Mouse (Mus musculus) stomach, postnatal 0 days (tissue): Measurements from ENCODE around the gene Gm16253. TPM values are rescaled to one million over a fixed set of nuclear protein-coding genes. Genes with fewer than 3 reads are reported as not detected.

Source experiments
- ATAC-seq: fragments of 200-750 bp; cut with Nextera tagmentation; 2 replicates; pipeline ENCODE4 v1.8.0; 2017; ENCODE audit not compliant: low FRiP score, low TSS enrichment
- DNase-seq: peaks from one replicate; pipeline ENCODE4 v3.0.0-alpha.2; 2016; ENCODE audit warnings: low spot score
- H3K27ac ChIP-seq: fragments of 300-500 bp; sonication (generic); replicated peaks from 2 replicates; pipeline ENCODE4 v1.5.1; 2014; ENCODE audit warnings: mild to moderate bottlenecking, control low read depth
- H3K27me3 ChIP-seq: fragments of 300-500 bp; sonication (generic); 2 replicates; pipeline ENCODE4 v1.6.1; 2014; ENCODE audit warnings: low read length; ENCODE audit not compliant: control insufficient read depth, insufficient read depth
- H3K36me3 ChIP-seq: fragments of 300-500 bp; sonication (generic); 2 replicates; pipeline ENCODE4 v1.6.1; 2014; ENCODE audit warnings: low read length, mixed read lengths; ENCODE audit not compliant: control insufficient read depth, insufficient read depth
- H3K4me1 ChIP-seq: fragments of 300-500 bp; sonication (generic); replicated peaks from 2 replicates; pipeline ENCODE4 v1.6.1; 2014; ENCODE audit warnings: antibody characterized with exemption; ENCODE audit not compliant: control insufficient read depth, insufficient read depth
- H3K4me2 ChIP-seq: fragments of 300-500 bp; sonication (generic); replicated peaks from 2 replicates; pipeline ENCODE4 v1.6.1; 2014; ENCODE audit warnings: low read depth, mild to moderate bottlenecking, control low read depth, moderate library complexity
- H3K4me3 ChIP-seq: fragments of 300-500 bp; sonication (generic); 2 replicates; pipeline ENCODE4 v1.5.1; 2014; ENCODE audit warnings: low read depth, low read length, control low read depth
- H3K9ac ChIP-seq: fragments of 300-500 bp; sonication (generic); 2 replicates; pipeline ENCODE4 v1.6.1; 2014; ENCODE audit warnings: mild to moderate bottlenecking, low read length, control low read depth, mixed read lengths
- H3K9me3 ChIP-seq: fragments of 300-500 bp; sonication (generic); 2 replicates; pipeline ENCODE4 v1.6.1; 2016; ENCODE audit warnings: low read length; ENCODE audit not compliant: control insufficient read depth
- CTCF ChIP-seq: IDR thresholded peaks from 2 replicates; pipeline ENCODE4 v1.5.1; 2016; ENCODE audit warnings: antibody characterized with exemption, low read depth, mild to moderate bottlenecking, moderate library complexity
- EP300 ChIP-seq: optimal IDR thresholded peaks from 2 replicates; pipeline ENCODE3; 2016; ENCODE audit warnings: antibody characterized with exemption
- WGBS: fragments of 180-500 bp; shearing (Covaris S2); extraction: QIAGEN DNeasy Blood & Tissue Kit; methylation state at CpG from one replicate; pipeline ENCODE4 v1.1.7; 2014; 5-methylcytosine and 5-hydroxymethylcytosine counted together
- polyA plus RNA-seq: library from polyadenylated mRNA; unstranded; fragments of >200 nt; fragmentation: Nextera tagmentation; extraction: Ambion mirVana; gene quantifications from 2 replicates; pipeline ENCODE4 v1.2.1, GENCODE M21; 2015

Gene Gm16253
- polyA plus RNA-seq, 1 experiment from 2014 or later, result 0.18 TPM

- H3K27me3 ChIP-seq, result no peaks in the 10 kb centered on the region
- DNase-seq, result peak; percentile 20
- 69% methylated on average over 18 of the region's 19 CpGs for WGBS
- ATAC-seq, result no peak
- H3K27ac ChIP-seq, result peak overlapping the region; percentile 78
- H3K9me3 ChIP-seq, result no peaks in the 10 kb centered on the region
- TF ChIP-seq EP300, result no peak
- TF ChIP-seq CTCF, result no peak
- H3K4me2 ChIP-seq, result no peak overlapping the region
- H3K36me3 ChIP-seq, result no peaks in the 10 kb centered on the region
- no peak overlapping the region for H3K4me3 ChIP-seq
- H3K4me1 ChIP-seq, result peaks cover 22% of the 10 kb centered on the region
- no peak overlapping the region for H3K9ac ChIP-seq
These were observed 2.9 kb upstream of the Gm16253 start for GRCm38 (mm10) chr3:96573611-96574511.

- 0 out of 2 replicates have a peak overlapping the region, but pooled peaks have one; percentile 61 for H3K9ac ChIP-seq
- WGBS, result 73% methylated on average over 7 of the region's 8 CpGs
These were observed 1.4 kb upstream of the Gm16253 start for GRCm38 (mm10) chr3:96575272-96575984.

GRCm38 (mm10) chr3:96576005-96576658, 652 bp upstream of the Gm16253 start:
- TF ChIP-seq EP300, result peak; percentile 37
- no peak for TF ChIP-seq CTCF
- peak overlapping the region; percentile 61 for H3K9ac ChIP-seq
- no peaks in the 10 kb centered on the region for H3K9me3 ChIP-seq
- H3K27ac ChIP-seq, result peak overlapping the region; percentile 99
- H3K36me3 ChIP-seq, result no peaks in the 10 kb centered on the region
- peaks cover 22% of the 10 kb centered on the region for H3K4me1 ChIP-seq
- ATAC-seq, result peak; percentile 66
- 21% methylated on average over 14 of the region's 14 CpGs for whole genome bisulfite sequencing
- peak; percentile 87 for DNase-seq
- H3K4me3 ChIP-seq, result no peak overlapping the region
- peak overlapping the region; percentile 47 for H3K4me2 ChIP-seq
- no peaks in the 10 kb centered on the region for H3K27me3 ChIP-seq

More at GRCm38 (mm10) chr3:96575272-96575984, 1.4 kb upstream of the Gm16253 start:
- Histone ChIP-seq H3K9me3 (no peaks in the 10 kb centered on the region), H3K4me1 (peaks cover 22% of the 10 kb centered on the region), H3K36me3 (no peaks in the 10 kb centered on the region), H3K4me3 (no peak overlapping the region), H3K4me2 (peak overlapping the region; percentile 47), H3K27ac (peak overlapping the region; percentile 99), H3K27me3 (no peaks in the 10 kb centered on the region)
- DNase-seq (peak; percentile 64), ATAC-seq (peak; percentile 38)
- TF ChIP-seq EP300 (no peak), CTCF (no peak)

- no peaks in the 10 kb centered on the region for H3K9me3 ChIP-seq
- TF ChIP-seq EP300 (no peak), CTCF (no peak)
- no peak for DNase-seq
- H3K27me3 ChIP-seq, result no peaks in the 10 kb centered on the region
- 57% methylated on average over 4 of the region's 4 CpGs for WGBS
- H3K4me2 ChIP-seq, result peak overlapping the region; percentile 14; the same call in 1 of the 2 replicates
- H3K36me3 ChIP-seq, result no peaks in the 10 kb centered on the region
- H3K4me1 ChIP-seq, result peaks cover 22% of the 10 kb centered on the region
- H3K27ac ChIP-seq, result peak overlapping the region; percentile 99
- H3K9ac ChIP-seq, result peak overlapping the region; percentile 24; the same call in 1 of the 2 replicates
- H3K4me3 ChIP-seq, result no peak overlapping the region
- no peak for ATAC-seq
These were observed 782 bp downstream of the Gm16253 start for GRCm38 (mm10) chr3:96577566-96577965.

GRCm38 (mm10) chr3:96578561-96579238, 1.9 kb downstream of the Gm16253 start:
- no peak overlapping the region for H3K4me2 ChIP-seq
- no peaks in the 10 kb centered on the region for H3K36me3 ChIP-seq
- TF ChIP-seq EP300 (no peak), CTCF (peak; percentile 23; the same call in 1 of the 2 replicates)
- H3K4me1 ChIP-seq, result peaks cover 22% of the 10 kb centered on the region
- ATAC-seq, result no peak
- H3K9me3 ChIP-seq, result no peaks in the 10 kb centered on the region
- no peak overlapping the region for H3K9ac ChIP-seq
- H3K27ac ChIP-seq, result no peak overlapping the region
- DNase-seq, result no peak
- H3K4me3 ChIP-seq, result no peak overlapping the region
- H3K27me3 ChIP-seq, result no peaks in the 10 kb centered on the region
- 83% methylated on average over 12 of the region's 12 CpGs for WGBS
